Mouse (Mus musculus) right cerebral cortex, postnatal 36 days (tissue): Measurements from ENCODE around the gene Nfs1.
A peak's percentile ranks its signal among the peaks of the same experiment; 100 is the strongest.
"Not testable (repeated sequence)": the region's sequence is repeated elsewhere in the genome, so short reads cannot be mapped to it uniquely, and the experiment has no call there.

Experiments
- DNase-seq, 2 experiments: peaks; one replicate each; pipeline ENCODE4 v3.0.0; 2022; ENCODE audit warnings: low spot score in 2 of 2, mixed read lengths in 1 of 2

Gene Nfs1

GRCm38 (mm10) chr2:156143953-156144724 lies at the start of gene Nfs1, which contains the start of gene Romo1:
Nfs1 (minus strand) TSS chr2:156144186.
Romo1 (plus strand) TSS chr2:156144039.
- peak; percentile 87 to 89 for DNase-seq

GRCm38 (mm10) chr2:156193066-156193862 lies 49.3 kb upstream of the Nfs1 start:
- no peak for DNase-seq

GRCm38 (mm10) chr2:156192068-156192467 lies 48.1 kb upstream of the Nfs1 start:
- DNase-seq: no peak

- DNase-seq: no peak
Measured at GRCm38 (mm10) chr2:156191540-156191939, 47.6 kb upstream of the Nfs1 start.

- no peak for DNase-seq
Measured at GRCm38 (mm10) chr2:156190004-156190896, 46.3 kb upstream of the Nfs1 start.

GRCm38 (mm10) chr2:156189241-156189640 lies 45.3 kb upstream of the Nfs1 start:
- DNase-seq: not testable (repeated sequence)

- no peak for DNase-seq
Measured at GRCm38 (mm10) chr2:156181592-156181991, 37.6 kb upstream of the Nfs1 start.

- DNase-seq: no peak
Measured at GRCm38 (mm10) chr2:156180824-156181590, 37.0 kb upstream of the Nfs1 start.

GRCm38 (mm10) chr2:156180094-156180821 lies 36.3 kb upstream of the Nfs1 start, which contains the start of gene Rbm39:
Rbm39 (minus strand) TSS chr2:156180238.
- DNase-seq: peak; percentile 99 to 100

GRCm38 (mm10) chr2:156179796-156180093 lies 35.8 kb upstream of the Nfs1 start:
- DNase-seq: no peak

- peak; percentile 62 to 64 for DNase-seq
Measured at GRCm38 (mm10) chr2:156179046-156179795, 35.2 kb upstream of the Nfs1 start.

GRCm38 (mm10) chr2:156177651-156178050 lies 33.7 kb upstream of the Nfs1 start:
- DNase-seq: no peak

GRCm38 (mm10) chr2:156177079-156177478 lies 33.1 kb upstream of the Nfs1 start:
- no peak for DNase-seq

GRCm38 (mm10) chr2:156166557-156166956 lies 22.6 kb upstream of the Nfs1 start:
- no peak for DNase-seq

GRCm38 (mm10) chr2:156165478-156165877 lies 21.5 kb upstream of the Nfs1 start:
- DNase-seq: no peak

GRCm38 (mm10) chr2:156151538-156151937 lies 7.6 kb upstream of the Nfs1 start:
- DNase-seq: no peak

GRCm38 (mm10) chr2:156147316-156147915 lies 3.4 kb upstream of the Nfs1 start:
- DNase-seq: no peak

- no peak for DNase-seq
Measured at GRCm38 (mm10) chr2:156146272-156146989, 2.4 kb upstream of the Nfs1 start.
